35 mouse cellular contexts compared by ENCODE assay signal in genomic region chr9:31283911-31284310, GRCm38 (mm10). TPM values are rescaled to one million over a fixed set of nuclear protein-coding genes. Genes with fewer than 3 reads are reported as not detected.
DNase-seq lines count a peak whose midpoint lies in the region; ATAC-seq and TF ChIP-seq lines count a peak whose summit lies in the region.
"Had no signal": no experiment of that assay in that cellular context is flagged by ENCODE, and none has a peak within 500 bp of the region (broad histone marks: within the 10 kb centered on the region; RNA-seq: fewer than 3 reads in every experiment).

No protein-coding gene starts in this region.

- no peak for TF ChIP-seq EP300 in lung, postnatal 0 days (IDR thresholded peaks at IDR 0.05)

- no peak overlapping the region for H3K9ac ChIP-seq in forebrain, embryonic 16.5 days (replicated peaks; ENCODE audit: low read depth, low read length)
- no peak overlapping the region for H3K9ac ChIP-seq in lung, postnatal 0 days (replicated peaks; ENCODE audit: low read depth)
- no peak overlapping the region for H3K9ac ChIP-seq in ES-E14 (ENCODE audit: insufficient read depth, low read depth, low read length, poor library complexity, severe bottlenecking)
- H3K9ac ChIP-seq in liver, embryonic 15.5 days: no peak overlapping the region
- H3K9ac ChIP-seq: forebrain, embryonic 13.5 days; heart, embryonic 15.5 days; hindbrain, embryonic 13.5 days; lung, embryonic 15.5 days; midbrain, embryonic 12.5 days; neural tube, embryonic 15.5 days had no signal

- H3K27ac ChIP-seq in forebrain, embryonic 10.5 days: 0 out of 2 replicates have a peak overlapping the region, but pooled peaks have one; percentile 20
- no peak overlapping the region for H3K27ac ChIP-seq in forebrain, embryonic 16.5 days (ENCODE audit: low read length)
- H3K27ac ChIP-seq in lung, postnatal 0 days (ENCODE audit: low read length): no peak overlapping the region
- no peak overlapping the region for H3K27ac ChIP-seq in ES-E14 (ENCODE audit: insufficient read depth, low read depth, low read length, poor library complexity, severe bottlenecking)
- H3K27ac ChIP-seq in liver, embryonic 15.5 days (replicated peaks): peak overlapping the region; percentile 33; the same call in 1 of the 2 replicates
- H3K27ac ChIP-seq: heart, embryonic 10.5 days; heart, embryonic 15.5 days; lung, embryonic 15.5 days; stomach, postnatal 0 days had no signal

- peaks cover 24% of the 10 kb centered on the region for H3K4me1 ChIP-seq in forebrain, embryonic 10.5 days
- peaks cover 11% of the 10 kb centered on the region for H3K4me1 ChIP-seq in forebrain, embryonic 16.5 days (replicated peaks; ENCODE audit: control insufficient read depth, insufficient read depth, low read length)
- H3K4me1 ChIP-seq in lung, postnatal 0 days (ENCODE audit: insufficient read depth, low read depth, low read length): peaks cover 5% of the 10 kb centered on the region; the same call in 1 of the 2 replicates
- peaks cover 3 to 5% of the 10 kb centered on the region in 2 experiments; a peak in 3 of 4 replicates for H3K4me1 ChIP-seq in ES-E14 (ENCODE audit: control insufficient read depth in 2 of 2, insufficient read depth in 2 of 2, low read length in 2 of 2, poor library complexity in 1 of 2)
- peaks cover 42% of the 10 kb centered on the region for H3K4me1 ChIP-seq in liver, embryonic 15.5 days (replicated peaks)

- H3K9me3 ChIP-seq in forebrain, embryonic 10.5 days: no peaks in the 10 kb centered on the region
- H3K9me3 ChIP-seq in forebrain, embryonic 16.5 days (ENCODE audit: control insufficient read depth, low read length): no peaks in the 10 kb centered on the region
- H3K9me3 ChIP-seq in lung, postnatal 0 days (ENCODE audit: low read length): no peaks in the 10 kb centered on the region
- H3K9me3 ChIP-seq in ES-E14 (ENCODE audit: control insufficient read depth, insufficient read depth, low read depth, low read length): no peaks in the 10 kb centered on the region
- no peaks in the 10 kb centered on the region for H3K9me3 ChIP-seq in liver, embryonic 15.5 days (replicated peaks)
- H3K9me3 ChIP-seq: heart, embryonic 10.5 days; heart, embryonic 15.5 days; hindbrain, embryonic 13.5 days; liver, embryonic 13.5 days; lung, embryonic 15.5 days; megakaryocyte, embryonic 14.5 days; midbrain, embryonic 12.5 days; neural tube, embryonic 15.5 days had no signal

- ATAC-seq in forebrain, embryonic 16.5 days: no peak
- no peak for ATAC-seq in lung, postnatal 0 days
- no peak for ATAC-seq in liver, embryonic 15.5 days (ENCODE audit: insufficient read depth)
- ATAC-seq: activated CD4-positive, CD25-positive, alpha-beta regulatory T cell, adult 4 months; forebrain, embryonic 13.5 days; intestine, postnatal 0 days had no signal

- no peak for TF ChIP-seq CTCF in lung, postnatal 0 days (IDR thresholded peaks at IDR 0.05)

- DNase-seq in forebrain, embryonic 10.5 days (ENCODE audit: extremely low spot score, low spot score): no peak
- DNase-seq in lung, postnatal 0 days (ENCODE audit: low spot score): peak; percentile 6
- no peak for DNase-seq in lung, postnatal 25 days (ENCODE audit: low spot score)
- peak; percentile 40 for DNase-seq in ES-E14 (ENCODE audit: low read depth, low spot score)
- no peak for DNase-seq in spleen, postnatal 10 days (ENCODE audit: low spot score in 2 of 2)
- DNase-seq in natural killer cell, adult 2 months (ENCODE audit: low spot score in 2 of 2): no peak
- DNase-seq: adrenal gland, adult 2 months; B cell, adult 2 months; cerebellum, postnatal 10 days; gastrocnemius, postnatal 25 days; heart, adult 11 months; heart, postnatal 36 days; kidney, adult 9 months; kidney, postnatal 10 days; layer of hippocampus, postnatal 36 days; liver, embryonic 13.5 days; lung, postnatal 4 days; right cerebral cortex, postnatal 25 days; spleen, adult 18-20 months; thymus, adult 2 months; thymus, postnatal 36 days had no signal

- H3K4me2 ChIP-seq in forebrain, embryonic 16.5 days (ENCODE audit: low read length): no peak overlapping the region
- H3K4me2 ChIP-seq in lung, postnatal 0 days (replicated peaks; ENCODE audit: low read depth, low read length): no peak overlapping the region
- no peak overlapping the region for H3K4me2 ChIP-seq in liver, embryonic 15.5 days
- H3K4me2 ChIP-seq: forebrain, embryonic 13.5 days; heart, embryonic 15.5 days; hindbrain, embryonic 13.5 days; liver, embryonic 13.5 days; lung, embryonic 15.5 days; midbrain, embryonic 12.5 days; neural tube, embryonic 15.5 days had no signal

- H3K36me3 ChIP-seq in forebrain, embryonic 10.5 days (replicated peaks): peaks cover 19% of the 10 kb centered on the region
- H3K36me3 ChIP-seq in forebrain, embryonic 16.5 days (ENCODE audit: control insufficient read depth, insufficient read depth): no peaks in the 10 kb centered on the region
- H3K36me3 ChIP-seq in lung, postnatal 0 days (ENCODE audit: insufficient read depth, low read length): no peaks in the 10 kb centered on the region
- H3K36me3 ChIP-seq in ES-E14 (ENCODE audit: control insufficient read depth, insufficient read depth, low read length, poor library complexity, severe bottlenecking): no peaks in the 10 kb centered on the region
- no peaks in the 10 kb centered on the region for H3K36me3 ChIP-seq in liver, embryonic 15.5 days (replicated peaks)
- H3K36me3 ChIP-seq: heart, embryonic 15.5 days; hindbrain, embryonic 13.5 days; liver, embryonic 13.5 days; lung, embryonic 15.5 days; neural tube, embryonic 15.5 days had no signal

- 82% methylated on average over 3 of the region's 3 CpGs for WGBS in forebrain, embryonic 10.5 days
- 86% methylated on average over 3 of the region's 3 CpGs for whole genome bisulfite sequencing in forebrain, embryonic 16.5 days
- 75% methylated on average over 3 of the region's 3 CpGs for WGBS in lung, postnatal 0 days
- 70% methylated on average over 3 of the region's 3 CpGs for WGBS in liver, embryonic 15.5 days (ENCODE audit: insufficient replicate concordance)

- H3K4me3 ChIP-seq in forebrain, embryonic 10.5 days: no peak overlapping the region
- H3K4me3 ChIP-seq in forebrain, embryonic 16.5 days (replicated peaks; ENCODE audit: low read length): no peak overlapping the region
- H3K4me3 ChIP-seq in lung, postnatal 0 days (ENCODE audit: low read depth, low read length): no peak overlapping the region
- no peak overlapping the region for H3K4me3 ChIP-seq in ES-E14 (ENCODE audit: insufficient read depth in 1 of 2, low read depth in 1 of 2, low read length in 2 of 2, poor library complexity in 1 of 2, severe bottlenecking in 1 of 2)
- no peak overlapping the region for H3K4me3 ChIP-seq in liver, embryonic 15.5 days (replicated peaks)
- H3K4me3 ChIP-seq: erythroblast, embryonic 14.5 days; forebrain, embryonic 13.5 days; heart, embryonic 10.5 days; heart, embryonic 15.5 days; hindbrain, embryonic 13.5 days; liver, embryonic 13.5 days; lung, embryonic 15.5 days; megakaryocyte, embryonic 14.5 days; midbrain, embryonic 12.5 days; neural tube, embryonic 15.5 days had no signal

- H3K27me3 ChIP-seq in forebrain, embryonic 10.5 days (ENCODE audit: poor library complexity, severe bottlenecking): no peaks in the 10 kb centered on the region
- H3K27me3 ChIP-seq in forebrain, embryonic 16.5 days (replicated peaks; ENCODE audit: control insufficient read depth, insufficient read depth, low read length): no peaks in the 10 kb centered on the region
- H3K27me3 ChIP-seq in lung, postnatal 0 days (replicated peaks; ENCODE audit: insufficient read depth, low read length): no peaks in the 10 kb centered on the region
- H3K27me3 ChIP-seq in liver, embryonic 15.5 days: no peaks in the 10 kb centered on the region
- H3K27me3 ChIP-seq: forebrain, embryonic 13.5 days; heart, embryonic 15.5 days; hindbrain, embryonic 13.5 days; liver, embryonic 13.5 days; lung, embryonic 15.5 days; midbrain, embryonic 12.5 days; neural tube, embryonic 15.5 days had no signal

- in situ Hi-C loops in ES-E14 (cut with MboI; ENCODE audit: low sequenced_read_pairs in 2 of 2, unreplicated experiment in 2 of 2): no loop called here

TF ChIP-seq in ES-E14, 5 proteins besides CTCF, POLR2A, EP300 and RAD21:
- no peak for TF ChIP-seq ZNF384 (IDR thresholded peaks at IDR 0.05; ENCODE audit: low read depth, low read length)
- TF ChIP-seq ZC3H11A (IDR thresholded peaks at IDR 0.05; ENCODE audit: borderline replicate concordance, low read depth, low read length): no peak
- TF ChIP-seq MAFK (IDR thresholded peaks at IDR 0.05; ENCODE audit: insufficient read depth, low read depth, low read length): no peak
- no peak for TF ChIP-seq CHD2 (IDR thresholded peaks at IDR 0.05; ENCODE audit: low read depth, low read length)
- TF ChIP-seq HCFC1 (IDR thresholded peaks at IDR 0.05; ENCODE audit: borderline replicate concordance, insufficient read depth, low read length): no peak
TF ChIP-seq in ES-E14: peak in this region for 0.

RNA-seq across cellular contexts. Expression of gene Prdm10, which starts 3.6 kb away (rescaled TPM):
- polyA plus RNA-seq in forebrain, embryonic 10.5 days (2016; fragmentation: Nextera tagmentation; extraction: Ambion mirVana): 8.2 and 8.9 TPM in 2 replicates
- 9.8 and 12.1 TPM in 2 replicates for polyA plus RNA-seq in forebrain, embryonic 16.5 days (2015; fragmentation: Nextera tagmentation; extraction: Ambion mirVana)
- polyA plus RNA-seq in lung, postnatal 0 days (2015; fragmentation: Nextera tagmentation; extraction: Ambion mirVana): 1.2 and 1.5 TPM in 2 replicates
- total RNA-seq in ES-E14 (2012; rRNA removed): 10.5 and 12.8 TPM in 2 replicates
- polyA plus RNA-seq in liver, embryonic 15.5 days (2015; fragmentation: Nextera tagmentation; extraction: Ambion mirVana): 2.3 and 3.0 TPM in 2 replicates

Comparison
In these comparisons a context has a peak if more than half of its experiments do, and no peak if none do; other contexts are left out.
1. DNase-seq: peak in lung, postnatal 0 days (single experiment) and ES-E14 (single experiment); none in forebrain, embryonic 10.5 days (single experiment), lung, postnatal 25 days (single experiment), spleen, postnatal 10 days (0 of 2) and natural killer cell, adult 2 months (0 of 2).
2. H3K27ac ChIP-seq: peak in forebrain, embryonic 10.5 days (single experiment) and liver, embryonic 15.5 days (single experiment); none in forebrain, embryonic 16.5 days (single experiment), lung, postnatal 0 days (single experiment) and ES-E14 (single experiment).